Mouse (Mus musculus): ENCODE data around the gene Astn2. TPM values are rescaled to one million over a fixed set of nuclear protein-coding genes. Genes with fewer than 3 reads are reported as not detected.

The Astn2 gene
- polyA plus RNA-seq, 1 experiment from 2014 or later = 0.18 TPM

- 69% methylated on average over 4 of the region's 4 CpGs for WGBS
- no peak overlapping the region for H3K4me3 ChIP-seq (ENCODE audit: low read depth, low read length)
- H3K4me1 ChIP-seq (replicated peaks; ENCODE audit: control insufficient read depth, insufficient read depth, low read length) = no peaks in the 10 kb centered on the region
- no peaks in the 10 kb centered on the region for H3K36me3 ChIP-seq (ENCODE audit: control insufficient read depth, insufficient read depth)
- no peak overlapping the region for H3K4me2 ChIP-seq (replicated peaks; ENCODE audit: low read depth)
- no peak overlapping the region for H3K9ac ChIP-seq (ENCODE audit: low read depth, low read length)
- H3K9me3 ChIP-seq (ENCODE audit: control insufficient read depth) = no peaks in the 10 kb centered on the region
- no peak for TF ChIP-seq CTCF (IDR thresholded peaks at IDR 0.05; ENCODE audit: low read depth)
- no peaks in the 10 kb centered on the region for H3K27me3 ChIP-seq (replicated peaks; ENCODE audit: control insufficient read depth, insufficient read depth, low read length)
- no peak for ATAC-seq
- no peak overlapping the region for H3K27ac ChIP-seq (ENCODE audit: low read depth, low read length)
Measured at GRCm38 (mm10) chr4:65673418-65673933, 730.9 kb downstream of the Astn2 start.

DNA sequence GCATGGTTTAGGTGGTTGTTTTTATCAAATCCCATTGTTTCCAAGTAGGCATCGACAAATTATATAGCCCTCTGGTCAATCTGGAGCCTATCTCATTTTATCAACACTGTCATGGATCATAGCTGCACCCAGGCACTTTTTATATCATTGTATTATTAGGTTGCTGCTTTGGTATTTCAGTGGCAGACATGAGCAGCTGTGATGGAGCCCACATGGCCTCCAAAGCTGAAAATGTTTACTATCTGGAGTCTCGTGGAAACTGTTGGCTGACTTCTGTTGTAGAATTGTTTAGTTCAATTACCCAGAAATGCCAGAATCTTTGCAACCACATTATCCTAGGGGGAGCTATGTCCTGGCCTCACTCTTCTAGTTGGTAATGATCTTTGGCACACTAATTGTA is 732.1 kb downstream of the Astn2 start:
- no peaks in the 10 kb centered on the region for H3K4me1 ChIP-seq (replicated peaks; ENCODE audit: control insufficient read depth, insufficient read depth, low read length)
- no peak overlapping the region for H3K9ac ChIP-seq (ENCODE audit: low read depth, low read length)
- no peak overlapping the region for H3K4me3 ChIP-seq (ENCODE audit: low read depth, low read length)
- TF ChIP-seq CTCF (IDR thresholded peaks at IDR 0.05; ENCODE audit: low read depth) = peak; percentile 17
- no peaks in the 10 kb centered on the region for H3K36me3 ChIP-seq (ENCODE audit: control insufficient read depth, insufficient read depth)
- no peak for ATAC-seq
- 43% methylated on average over 2 of the region's 2 CpGs for WGBS
- no peak overlapping the region for H3K4me2 ChIP-seq (replicated peaks; ENCODE audit: low read depth)
- H3K27ac ChIP-seq (ENCODE audit: low read depth, low read length) = no peak overlapping the region
- H3K9me3 ChIP-seq (ENCODE audit: control insufficient read depth) = no peaks in the 10 kb centered on the region
- H3K27me3 ChIP-seq (replicated peaks; ENCODE audit: control insufficient read depth, insufficient read depth, low read length) = no peaks in the 10 kb centered on the region

GRCm38 (mm10) chr4:65671585-65672184 is 732.7 kb downstream of the Astn2 start:
- 40% methylated on average over 6 of the region's 6 CpGs for WGBS
- no peak for ATAC-seq
- Histone ChIP-seq H3K4me3 (ENCODE audit: low read depth, low read length) (no peak overlapping the region), H3K4me1 (replicated peaks; ENCODE audit: control insufficient read depth, insufficient read depth, low read length) (no peaks in the 10 kb centered on the region), H3K27me3 (replicated peaks; ENCODE audit: control insufficient read depth, insufficient read depth, low read length) (no peaks in the 10 kb centered on the region), H3K9ac (ENCODE audit: low read depth, low read length) (no peak overlapping the region), H3K27ac (ENCODE audit: low read depth, low read length) (no peak overlapping the region), H3K9me3 (ENCODE audit: control insufficient read depth) (no peaks in the 10 kb centered on the region), H3K4me2 (replicated peaks; ENCODE audit: low read depth) (no peak overlapping the region), H3K36me3 (ENCODE audit: control insufficient read depth, insufficient read depth) (no peaks in the 10 kb centered on the region)
- no peak for TF ChIP-seq CTCF (IDR thresholded peaks at IDR 0.05; ENCODE audit: low read depth)

DNA sequence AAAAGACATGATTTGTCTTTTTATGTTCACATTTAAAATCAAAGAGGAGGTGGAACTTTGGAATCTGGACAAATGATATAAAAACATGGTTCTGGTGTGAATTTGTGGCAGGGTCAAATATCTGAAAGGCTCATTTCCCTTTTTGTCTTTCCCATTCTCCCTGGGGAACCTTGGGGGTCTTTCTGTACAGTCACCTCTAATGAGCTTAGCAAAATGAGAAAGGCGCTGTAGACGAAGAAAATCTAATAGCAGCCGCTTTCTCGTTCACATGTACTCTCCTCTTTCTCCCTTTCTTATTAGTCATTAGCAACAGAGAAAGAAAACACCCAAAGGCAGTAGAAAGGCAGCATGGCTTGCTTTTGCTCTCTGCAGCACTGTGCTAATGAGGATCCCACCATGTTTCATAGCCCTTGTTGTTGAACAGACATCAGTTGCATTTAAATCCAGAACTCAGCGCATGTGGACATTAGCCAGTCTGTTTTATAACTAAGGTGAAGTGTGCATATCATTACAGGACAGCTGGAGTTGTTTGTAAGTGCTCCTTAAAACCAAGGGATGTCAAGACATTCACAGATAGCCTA is 737.3 kb downstream of the Astn2 start:
- 91% methylated on average over 5 of the region's 5 CpGs for WGBS
- ATAC-seq = no peak
- H3K4me3 ChIP-seq (ENCODE audit: low read depth, low read length) = no peak overlapping the region
- no peaks in the 10 kb centered on the region for H3K4me1 ChIP-seq (replicated peaks; ENCODE audit: control insufficient read depth, insufficient read depth, low read length)
- TF ChIP-seq CTCF (IDR thresholded peaks at IDR 0.05; ENCODE audit: low read depth) = no peak
- no peak overlapping the region for H3K27ac ChIP-seq (ENCODE audit: low read depth, low read length)
- H3K9me3 ChIP-seq (ENCODE audit: control insufficient read depth) = no peaks in the 10 kb centered on the region
- H3K9ac ChIP-seq (ENCODE audit: low read depth, low read length) = no peak overlapping the region
- no peaks in the 10 kb centered on the region for H3K36me3 ChIP-seq (ENCODE audit: control insufficient read depth, insufficient read depth)
- no peaks in the 10 kb centered on the region for H3K27me3 ChIP-seq (replicated peaks; ENCODE audit: control insufficient read depth, insufficient read depth, low read length)
- H3K4me2 ChIP-seq (replicated peaks; ENCODE audit: low read depth) = no peak overlapping the region

GRCm38 (mm10) chr4:65663176-65663575 is 741.2 kb downstream of the Astn2 start:
- H3K36me3 ChIP-seq (ENCODE audit: control insufficient read depth, insufficient read depth) = no peaks in the 10 kb centered on the region
- no peak for TF ChIP-seq CTCF (IDR thresholded peaks at IDR 0.05; ENCODE audit: low read depth)
- no peak overlapping the region for H3K27ac ChIP-seq (ENCODE audit: low read depth, low read length)
- H3K4me1 ChIP-seq (replicated peaks; ENCODE audit: control insufficient read depth, insufficient read depth, low read length) = no peaks in the 10 kb centered on the region
- no peak for ATAC-seq
- H3K4me2 ChIP-seq (replicated peaks; ENCODE audit: low read depth) = no peak overlapping the region
- no peak overlapping the region for H3K9ac ChIP-seq (ENCODE audit: low read depth, low read length)
- H3K9me3 ChIP-seq (ENCODE audit: control insufficient read depth) = no peaks in the 10 kb centered on the region
- WGBS = 87% methylated on average over 6 of the region's 6 CpGs
- no peaks in the 10 kb centered on the region for H3K27me3 ChIP-seq (replicated peaks; ENCODE audit: control insufficient read depth, insufficient read depth, low read length)
- no peak overlapping the region for H3K4me3 ChIP-seq (ENCODE audit: low read depth, low read length)

- no peak overlapping the region for H3K27ac ChIP-seq (ENCODE audit: low read depth, low read length)
- no peaks in the 10 kb centered on the region for H3K9me3 ChIP-seq (ENCODE audit: control insufficient read depth)
- 0% methylated on average over 2 of the region's 2 CpGs for WGBS
- peak; percentile 96 for TF ChIP-seq CTCF (IDR thresholded peaks at IDR 0.05; ENCODE audit: low read depth)
- no peaks in the 10 kb centered on the region for H3K36me3 ChIP-seq (ENCODE audit: control insufficient read depth, insufficient read depth)
- no peak for ATAC-seq
- H3K27me3 ChIP-seq (replicated peaks; ENCODE audit: control insufficient read depth, insufficient read depth, low read length) = no peaks in the 10 kb centered on the region
- no peak overlapping the region for H3K4me2 ChIP-seq (replicated peaks; ENCODE audit: low read depth)
- no peak overlapping the region for H3K4me3 ChIP-seq (ENCODE audit: low read depth, low read length)
- H3K4me1 ChIP-seq (replicated peaks; ENCODE audit: control insufficient read depth, insufficient read depth, low read length) = no peaks in the 10 kb centered on the region
- H3K9ac ChIP-seq (ENCODE audit: low read depth, low read length) = no peak overlapping the region
Measured at GRCm38 (mm10) chr4:65654723-65655122, 749.7 kb downstream of the Astn2 start.
